Comparison of ENCODE assay signal across 28 mouse cellular contexts in genomic region chr15:30466950-30467543, GRCm38 (mm10).
DNase-seq lines count a peak whose midpoint lies in the region; ATAC-seq and TF ChIP-seq lines count a peak whose summit lies in the region.
"Had no signal": no experiment of that assay in that cellular context is flagged by ENCODE, and none has a peak within 500 bp of the region (broad histone marks: within the 10 kb centered on the region; RNA-seq: fewer than 3 reads in every experiment).

No protein-coding gene starts in this region.

- WGBS in embryonic facial prominence, embryonic 11.5 days = 82% methylated on average over 13 of the region's 13 CpGs
- WGBS in embryonic facial prominence, embryonic 10.5 days = 84% methylated on average over 13 of the region's 13 CpGs
- 74% methylated on average over 13 of the region's 13 CpGs for WGBS in embryonic facial prominence, embryonic 12.5 days
- 63% methylated on average over 13 of the region's 13 CpGs for WGBS in midbrain, embryonic 15.5 days

- H3K36me3 ChIP-seq in embryonic facial prominence, embryonic 11.5 days (replicated peaks; ENCODE audit: control insufficient read depth, insufficient read depth, low read depth, low read length) = no peaks in the 10 kb centered on the region
- no peaks in the 10 kb centered on the region for H3K36me3 ChIP-seq in embryonic facial prominence, embryonic 10.5 days (replicated peaks)
- no peaks in the 10 kb centered on the region for H3K36me3 ChIP-seq in embryonic facial prominence, embryonic 12.5 days
- H3K36me3 ChIP-seq in midbrain, embryonic 15.5 days (replicated peaks) = no peaks in the 10 kb centered on the region
- H3K36me3 ChIP-seq: forebrain, embryonic 12.5 days; G1E; heart, embryonic 10.5 days; intestine, embryonic 15.5 days; liver, embryonic 13.5 days had no signal

- H3K4me2 ChIP-seq in embryonic facial prominence, embryonic 11.5 days (ENCODE audit: low read depth, low read length) = no peak overlapping the region
- no peak overlapping the region for H3K4me2 ChIP-seq in embryonic facial prominence, embryonic 12.5 days (replicated peaks)
- peak overlapping the region; percentile 8; the same call in 1 of the 2 replicates for H3K4me2 ChIP-seq in midbrain, embryonic 15.5 days
- H3K4me2 ChIP-seq: forebrain, embryonic 12.5 days; intestine, embryonic 15.5 days; liver, embryonic 13.5 days had no signal

- no peaks in the 10 kb centered on the region for H3K9me3 ChIP-seq in embryonic facial prominence, embryonic 11.5 days (replicated peaks; ENCODE audit: control insufficient read depth, low read length)
- no peaks in the 10 kb centered on the region for H3K9me3 ChIP-seq in embryonic facial prominence, embryonic 10.5 days
- H3K9me3 ChIP-seq in embryonic facial prominence, embryonic 12.5 days = no peaks in the 10 kb centered on the region
- no peaks in the 10 kb centered on the region for H3K9me3 ChIP-seq in midbrain, embryonic 15.5 days
- H3K9me3 ChIP-seq: forebrain, embryonic 12.5 days; G1E; heart, embryonic 10.5 days; intestine, embryonic 15.5 days; liver, embryonic 13.5 days had no signal

- no peaks in the 10 kb centered on the region for H3K4me1 ChIP-seq in embryonic facial prominence, embryonic 11.5 days (ENCODE audit: control insufficient read depth, insufficient read depth, low read length)
- H3K4me1 ChIP-seq in embryonic facial prominence, embryonic 10.5 days = peaks cover 3% of the 10 kb centered on the region; the same call in 1 of the 2 replicates
- H3K4me1 ChIP-seq in embryonic facial prominence, embryonic 12.5 days = no peaks in the 10 kb centered on the region
- peaks cover 16% of the 10 kb centered on the region for H3K4me1 ChIP-seq in midbrain, embryonic 15.5 days
- H3K4me1 ChIP-seq: forebrain, embryonic 12.5 days; heart, embryonic 10.5 days; intestine, embryonic 15.5 days; liver, embryonic 13.5 days had no signal

- H3K27me3 ChIP-seq in embryonic facial prominence, embryonic 11.5 days (ENCODE audit: control insufficient read depth, insufficient read depth, low read length) = no peaks in the 10 kb centered on the region
- H3K27me3 ChIP-seq in embryonic facial prominence, embryonic 10.5 days (replicated peaks; ENCODE audit: low read depth, poor library complexity, severe bottlenecking) = no peaks in the 10 kb centered on the region
- H3K27me3 ChIP-seq in embryonic facial prominence, embryonic 12.5 days = no peaks in the 10 kb centered on the region
- H3K27me3 ChIP-seq in midbrain, embryonic 15.5 days (replicated peaks) = no peaks in the 10 kb centered on the region
- H3K27me3 ChIP-seq: forebrain, embryonic 12.5 days; intestine, embryonic 15.5 days; liver, embryonic 13.5 days had no signal

- ATAC-seq in embryonic facial prominence, embryonic 11.5 days (replicated peaks; ENCODE audit: insufficient number of reproducible peaks, low FRiP score, low TSS enrichment, low read depth) = no peak
- ATAC-seq in embryonic facial prominence, embryonic 12.5 days (ENCODE audit: insufficient number of reproducible peaks, insufficient read depth, low FRiP score, low TSS enrichment) = 0 out of 2 replicates have a peak, but pooled peaks have one; percentile 35
- peak; percentile 49 for ATAC-seq in midbrain, embryonic 15.5 days (replicated peaks)
- ATAC-seq: forebrain, postnatal 0 days; intestine, embryonic 15.5 days had no signal

- H3K4me3 ChIP-seq in embryonic facial prominence, embryonic 11.5 days (ENCODE audit: low read depth, low read length) = no peak overlapping the region
- H3K4me3 ChIP-seq in embryonic facial prominence, embryonic 10.5 days = no peak overlapping the region
- H3K4me3 ChIP-seq in layer of hippocampus, adult 2 months = no peak overlapping the region
- no peak overlapping the region for H3K4me3 ChIP-seq in embryonic facial prominence, embryonic 12.5 days
- no peak overlapping the region for H3K4me3 ChIP-seq in midbrain, embryonic 15.5 days
- H3K4me3 ChIP-seq: forebrain, embryonic 12.5 days; heart, embryonic 10.5 days; intestine, embryonic 15.5 days; liver, embryonic 13.5 days; myocyte had no signal

- TF ChIP-seq CTCF in layer of hippocampus, adult 2 months (conservative IDR thresholded peaks at IDR 0.05) = no peak

- no peak overlapping the region for H3K27ac ChIP-seq in embryonic facial prominence, embryonic 11.5 days (replicated peaks; ENCODE audit: low read depth, low read length)
- H3K27ac ChIP-seq in embryonic facial prominence, embryonic 10.5 days (replicated peaks) = no peak overlapping the region
- H3K27ac ChIP-seq in layer of hippocampus, adult 2 months = peak overlapping the region; percentile 2; the same call in 1 of the 2 replicates
- H3K27ac ChIP-seq in embryonic facial prominence, embryonic 12.5 days = no peak overlapping the region
- H3K27ac ChIP-seq in midbrain, embryonic 15.5 days = peak overlapping the region; percentile 41; the same call in 1 of the 2 replicates
- H3K27ac ChIP-seq: forebrain, embryonic 12.5 days; heart, embryonic 10.5 days; intestine, embryonic 15.5 days; liver, embryonic 13.5 days had no signal

- intact Hi-C loops in heart, postnatal 25 days (cut with DNase I) = no loop called here

- DNase-seq in embryonic facial prominence, embryonic 11.5 days (ENCODE audit: low spot score) = peak; percentile 28
- DNase-seq in embryonic facial prominence, embryonic 10.5 days (ENCODE audit: low spot score) = no peak
- no peak for DNase-seq in layer of hippocampus, adult 2 months (ENCODE audit: low spot score in 2 of 2)
- DNase-seq in layer of hippocampus, postnatal 14 days (ENCODE audit: low spot score in 2 of 2) = no peak
- DNase-seq in adrenal gland, postnatal 4 days (ENCODE audit: low spot score in 2 of 2) = no peak
- DNase-seq in heart, postnatal 25 days (ENCODE audit: low spot score) = no peak
- DNase-seq: adrenal gland, adult 8-10 months; cerebellum, adult 8-10 months; cerebellum, postnatal 25 days; forebrain, postnatal 0 days; gastrocnemius, postnatal 10 days; kidney, adult 2 months; kidney, postnatal 36 days; layer of hippocampus, postnatal 36 days; left cerebral cortex, postnatal 4 days; liver, embryonic 13.5 days; lung, adult 2 months; lung, postnatal 14 days; right cerebral cortex, adult 18-20 months; spleen, adult 18-20 months; thymus, postnatal 14 days had no signal

- H3K9ac ChIP-seq in embryonic facial prominence, embryonic 11.5 days (replicated peaks; ENCODE audit: low read length) = no peak overlapping the region
- no peak overlapping the region for H3K9ac ChIP-seq in embryonic facial prominence, embryonic 12.5 days
- no peak overlapping the region for H3K9ac ChIP-seq in midbrain, embryonic 15.5 days
- H3K9ac ChIP-seq: forebrain, embryonic 12.5 days; forebrain, postnatal 0 days; intestine, embryonic 15.5 days; liver, embryonic 13.5 days had no signal

Comparison
In these comparisons a context has a peak if more than half of its experiments do, and no peak if none do; other contexts are left out.
1. H3K27ac ChIP-seq: peak in layer of hippocampus, adult 2 months (single experiment) and midbrain, embryonic 15.5 days (single experiment); none in embryonic facial prominence, embryonic 11.5 days (single experiment), embryonic facial prominence, embryonic 10.5 days (single experiment) and embryonic facial prominence, embryonic 12.5 days (single experiment).